Mouse (Mus musculus) erythroblast, adult 5-6 weeks (primary cell): ENCODE measurements around the gene Pnpla3. TPM values are rescaled to one million over a fixed set of nuclear protein-coding genes. Genes with fewer than 3 reads are reported as not detected.

Experiments
- total RNA-seq, 2 experiments: library from RNA; stranded (forward) in 1 of 2; stranded (reverse) in 1 of 2; fragments of 150-400 nt in 1 of 2; fragments of 200-764, 138-1000 nt in 1 of 2; gene quantifications; 2 replicates each; pipeline versions ENCODE4 v1.2.3 to v1.2.4; 2015 to 2017; ENCODE audit warnings: low replicate concordance in 2 of 2

The Pnpla3 gene
- total RNA-seq, 2 experiments from 2014 or later, result not detected

Other genes with a start within 250 kb of the Pnpla3 start
- gene Efcab6, start 102.5 kb upstream of the Pnpla3 start, total RNA-seq (2015; ENCODE audit: low replicate concordance), result not detected in 2 replicates
- gene Efcab6, start 102.5 kb upstream of the Pnpla3 start, total RNA-seq (2017; ENCODE audit: low replicate concordance), result not detected in 2 replicates
- not detected in 2 replicates for gene Sult4a1, start 62.1 kb upstream of the Pnpla3 start, total RNA-seq (2015; ENCODE audit: low replicate concordance)
- not detected in 2 replicates for gene Sult4a1, start 62.1 kb upstream of the Pnpla3 start, total RNA-seq (2017; ENCODE audit: low replicate concordance)
- not detected in 2 replicates for gene Pnpla5, start 44.7 kb upstream of the Pnpla3 start, total RNA-seq (2015; ENCODE audit: low replicate concordance)
- gene Pnpla5, start 44.7 kb upstream of the Pnpla3 start, total RNA-seq (2017; ENCODE audit: low replicate concordance), result not detected in 2 replicates
- 9.6 and 13.2 TPM in 2 replicates for gene Samm50, start 24.4 kb downstream of the Pnpla3 start, total RNA-seq (2015; ENCODE audit: low replicate concordance)
- gene Samm50, start 24.4 kb downstream of the Pnpla3 start, total RNA-seq (2017; ENCODE audit: low replicate concordance), result 7.0 and 18.7 TPM in 2 replicates
- 21.5 and 23.6 TPM in 2 replicates for gene Parvb, start 64.2 kb downstream of the Pnpla3 start, total RNA-seq (2015; ENCODE audit: low replicate concordance)
- gene Parvb, start 64.2 kb downstream of the Pnpla3 start, total RNA-seq (2017; ENCODE audit: low replicate concordance), result 12.1 and 15.3 TPM in 2 replicates
- gene Parvg, start 156.2 kb downstream of the Pnpla3 start, total RNA-seq (2015; ENCODE audit: low replicate concordance), result 19.0 and 34.7 TPM in 2 replicates
- gene Parvg, start 156.2 kb downstream of the Pnpla3 start, total RNA-seq (2017; ENCODE audit: low replicate concordance), result 31.6 and 48.8 TPM in 2 replicates